Mouse (Mus musculus) myocyte (in vitro differentiated cells): ENCODE data around the gene Hspa1b.

Source experiments
- MYOG ChIP-seq, 3 experiments: IDR thresholded peaks; one replicate each; pipeline ENCODE4 v1.6.1; 2011; ENCODE audit warnings: control low read depth in 2 of 3, low read depth in 2 of 3, mild to moderate bottlenecking in 2 of 3; ENCODE audit not compliant: insufficient read length in 2 of 3, control insufficient read depth in 1 of 3, insufficient read depth in 1 of 3
- POLR2A ChIP-seq: IDR thresholded peaks from one replicate; pipeline ENCODE4 v1.6.1; 2011; ENCODE audit warnings: low read depth, mild to moderate bottlenecking, control low read depth, moderate library complexity; ENCODE audit not compliant: insufficient read length
- POLR2AphosphoS2 ChIP-seq: IDR thresholded peaks from one replicate; pipeline ENCODE4 v1.6.1; 2011; ENCODE audit warnings: low read depth, control low read depth; ENCODE audit not compliant: insufficient read length
- TCF12 ChIP-seq: IDR thresholded peaks from one replicate; pipeline ENCODE4 v1.6.1; 2011; ENCODE audit warnings: mild to moderate bottlenecking, control low read depth; ENCODE audit not compliant: poor library complexity, insufficient read depth, severe bottlenecking

- TF ChIP-seq MYOG (IDR thresholded peaks at IDR 0.05; ENCODE audit: control insufficient read depth in 1 of 3, insufficient read depth in 1 of 3, insufficient read length in 2 of 3, low read depth in 2 of 3) = no peak
- TF ChIP-seq POLR2AphosphoS2 = no peak
- TF ChIP-seq POLR2A = no peak
- TF ChIP-seq TCF12 = no peak
Observed at GRCm38 (mm10) chr17:34978239-34978638, 19.2 kb upstream of the Hspa1b start.
